Mouse (Mus musculus) MEL (cell line): ENCODE data around the gene Map3k6.

Experiments
- CHD1 ChIP-seq: IDR thresholded peaks from 2 replicates; pipeline ENCODE4 v1.6.1; 2012; ENCODE audit warnings: low read depth, mild to moderate bottlenecking, inconsistent platforms, low read length, improper control_type of control experiment
- CTCF ChIP-seq, 3 experiments: IDR thresholded peaks in 2 of 3; conservative IDR thresholded peaks in 1 of 3; 2 replicates each; pipeline ENCODE4 v1.5.1; 2011 to 2012; ENCODE audit warnings: low read length in 3 of 3, low read depth in 2 of 3, mild to moderate bottlenecking in 2 of 3, improper control_type of control experiment in 1 of 3, inconsistent platforms in 1 of 3, mixed read lengths in 1 of 3, moderate library complexity in 1 of 3; ENCODE audit not compliant: control insufficient read depth in 1 of 3, insufficient read depth in 1 of 3, poor library complexity in 1 of 3, severe bottlenecking in 1 of 3
- MAX ChIP-seq: IDR thresholded peaks from 2 replicates; pipeline ENCODE4 v1.6.1; 2011; ENCODE audit warnings: low read length, improper control_type of control experiment
- MAZ ChIP-seq: IDR thresholded peaks from 2 replicates; pipeline ENCODE4 v1.6.1; 2012; ENCODE audit warnings: low read depth, mild to moderate bottlenecking, inconsistent platforms, low read length, improper control_type of control experiment
- POLR2A ChIP-seq, 2 experiments: IDR thresholded peaks; 2 replicates each; pipeline ENCODE4 v1.6.1; 2011 to 2012; ENCODE audit warnings: low read length in 2 of 2, mild to moderate bottlenecking in 2 of 2, control low read depth in 1 of 2, improper control_type of control experiment in 1 of 2, low read depth in 1 of 2, moderate library complexity in 1 of 2; ENCODE audit not compliant: control insufficient read depth in 1 of 2, insufficient read depth in 1 of 2, poor library complexity in 1 of 2
- RAD21 ChIP-seq: IDR thresholded peaks from 2 replicates; pipeline ENCODE4 v1.6.1; 2011; ENCODE audit warnings: mild to moderate bottlenecking, low read depth, low read length, improper control_type of control experiment

- TF ChIP-seq CHD1 (no peak), CTCF (IDR thresholded peaks at IDR 0.05 in 2 of 3, conservative IDR thresholded peaks at IDR 0.05 in 1 of 3; ENCODE audit: control insufficient read depth in 1 of 3, insufficient read depth in 1 of 3, low read depth in 2 of 3, low read length in 3 of 3, poor library complexity in 1 of 3, severe bottlenecking in 1 of 3) (no peak), MAZ (no peak), MAX (no peak), RAD21 (no peak), POLR2A (IDR thresholded peaks at IDR 0.05; ENCODE audit: control insufficient read depth in 1 of 2, insufficient read depth in 1 of 2, low read depth in 1 of 2, low read length in 2 of 2, poor library complexity in 1 of 2) (no peak)
Measured at GRCm38 (mm10) chr4:133264559-133264958, 23.9 kb downstream of the Map3k6 start.
